Mouse (Mus musculus) megakaryocyte, embryonic 14.5 days (primary cell): ENCODE data around the gene Ptpn12.

Experiments used
- FLI1 ChIP-seq: IDR thresholded peaks from 2 replicates; pipeline ENCODE4 v1.6.1; 2012; ENCODE audit warnings: low read length, inconsistent platforms, mixed read lengths
- GATA1 ChIP-seq: IDR thresholded peaks from 3 replicates; pipeline ENCODE4 v1.6.1; 2012; ENCODE audit warnings: mixed read lengths, low read length, inconsistent platforms, borderline replicate concordance

DNA sequence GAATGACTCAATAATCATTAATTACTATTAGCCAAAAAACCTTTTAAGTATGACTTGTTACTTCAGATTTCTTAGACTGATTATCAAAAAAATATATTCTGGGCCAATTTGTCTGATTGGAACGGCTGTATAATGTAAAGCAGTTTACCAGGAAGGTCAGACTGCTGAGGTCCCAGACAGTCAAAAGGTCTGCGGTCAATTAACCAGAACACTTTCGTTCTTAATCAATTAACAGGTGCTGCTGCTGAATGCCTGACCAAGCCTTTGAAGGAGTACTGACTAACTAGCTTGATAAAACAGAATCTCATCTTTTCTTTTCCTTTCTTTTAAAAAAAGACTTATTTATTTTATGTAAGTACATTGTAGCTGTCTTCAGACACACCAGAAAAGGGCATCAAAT lies 23.1 kb downstream of the Ptpn12 start:
- TF ChIP-seq GATA1: no peak
- TF ChIP-seq FLI1: no peak
